Mouse (Mus musculus) liver, postnatal 0 days (tissue): Measurements from ENCODE around the gene Bcl7b. TPM values are rescaled to one million over a fixed set of nuclear protein-coding genes. Genes with fewer than 3 reads are reported as not detected.
A peak's percentile ranks its signal among the peaks of the same experiment; 100 is the strongest.

Source experiments
- ATAC-seq: fragments of 200-750 bp; cut with Nextera tagmentation; 2 replicates; pipeline ENCODE4 v1.8.0; 2017; ENCODE audit warnings: mild to moderate bottlenecking, moderate library complexity
- DNase-seq: peaks from one replicate; pipeline ENCODE4 v3.0.0-alpha.2; 2016
- H3K27ac ChIP-seq: fragments of 300-500 bp; sonication (generic); 2 replicates; pipeline ENCODE4 v1.5.1; 2014; ENCODE audit warnings: antibody characterized with exemption, moderate library complexity, mild to moderate bottlenecking, low read depth
- H3K27me3 ChIP-seq: fragments of 300-500 bp; sonication (generic); 2 replicates; pipeline ENCODE4 v1.6.1; 2014; ENCODE audit warnings: low read length, control low read depth, mixed read lengths; ENCODE audit not compliant: insufficient read depth
- H3K36me3 ChIP-seq: fragments of 300-500 bp; sonication (generic); replicated peaks from 2 replicates; pipeline ENCODE4 v1.6.1; 2014; ENCODE audit warnings: mild to moderate bottlenecking, control low read depth, low read length, moderate library complexity, mixed read lengths; ENCODE audit not compliant: insufficient read depth
- H3K4me1 ChIP-seq: fragments of 300-500 bp; sonication (generic); 2 replicates; pipeline ENCODE4 v1.6.1; 2014; ENCODE audit warnings: antibody characterized with exemption, mild to moderate bottlenecking, control low read depth; ENCODE audit not compliant: insufficient read depth
- H3K4me2 ChIP-seq: fragments of 300-500 bp; sonication (generic); 2 replicates; pipeline ENCODE4 v1.6.1; 2014; ENCODE audit warnings: low read depth, mild to moderate bottlenecking, low read length, moderate library complexity, mixed read lengths
- H3K4me3 ChIP-seq: fragments of 300-500 bp; sonication (generic); 2 replicates; pipeline ENCODE4 v1.5.1; 2014; ENCODE audit warnings: low read depth, low read length
- H3K9ac ChIP-seq: fragments of 300-500 bp; sonication (generic); replicated peaks from 2 replicates; pipeline ENCODE4 v1.6.1; 2014; ENCODE audit warnings: mild to moderate bottlenecking, moderate library complexity
- H3K9me3 ChIP-seq: fragments of 300-500 bp; sonication (generic); 2 replicates; pipeline ENCODE4 v1.6.1; 2016; ENCODE audit warnings: mild to moderate bottlenecking, control low read depth, low read length, mixed read lengths
- CTCF ChIP-seq: sonication (generic); IDR thresholded peaks from 2 replicates; pipeline ENCODE4 v1.5.1; 2016; ENCODE audit warnings: antibody characterized with exemption, low read depth
- EP300 ChIP-seq: IDR thresholded peaks from 2 replicates; pipeline ENCODE4 v1.6.1; 2016; ENCODE audit warnings: antibody characterized with exemption, low read depth, mild to moderate bottlenecking
- WGBS: fragments of 180-500 bp; shearing (Covaris S2); extraction: QIAGEN DNeasy Blood & Tissue Kit; methylation state at CpG from one replicate; pipeline ENCODE4 v1.1.7; 2014; ENCODE audit not compliant: insufficient replicate concordance; 5-methylcytosine and 5-hydroxymethylcytosine counted together
- polyA plus RNA-seq: library from polyadenylated mRNA; unstranded; fragments of >200 nt; fragmentation: Nextera tagmentation; extraction: Ambion mirVana; gene quantifications from 2 replicates; pipeline ENCODE4 v1.2.1, GENCODE M21; 2015

Bcl7b gene
- polyA plus RNA-seq, 1 experiment from 2014 or later = 32.6 TPM

- 48% methylated on average over 8 of the region's 8 CpGs for WGBS
- no peak overlapping the region for H3K9ac ChIP-seq
- DNase-seq = peak; percentile 61
- ATAC-seq = no peak
- no peak overlapping the region for H3K4me3 ChIP-seq
- H3K4me2 ChIP-seq = no peak overlapping the region
- no peaks in the 10 kb centered on the region for H3K27me3 ChIP-seq
- peak overlapping the region; percentile 24 for H3K27ac ChIP-seq
- H3K9me3 ChIP-seq = no peaks in the 10 kb centered on the region
- TF ChIP-seq EP300 = no peak
- 0 out of 2 replicates have a peak, but pooled peaks have one; percentile 31 for TF ChIP-seq CTCF
- peaks cover 11% of the 10 kb centered on the region for H3K4me1 ChIP-seq
- peaks cover 38% of the 10 kb centered on the region for H3K36me3 ChIP-seq
Observed at GRCm38 (mm10) chr5:135183131-135183861, 15.2 kb downstream of the Bcl7b start.

DNA sequence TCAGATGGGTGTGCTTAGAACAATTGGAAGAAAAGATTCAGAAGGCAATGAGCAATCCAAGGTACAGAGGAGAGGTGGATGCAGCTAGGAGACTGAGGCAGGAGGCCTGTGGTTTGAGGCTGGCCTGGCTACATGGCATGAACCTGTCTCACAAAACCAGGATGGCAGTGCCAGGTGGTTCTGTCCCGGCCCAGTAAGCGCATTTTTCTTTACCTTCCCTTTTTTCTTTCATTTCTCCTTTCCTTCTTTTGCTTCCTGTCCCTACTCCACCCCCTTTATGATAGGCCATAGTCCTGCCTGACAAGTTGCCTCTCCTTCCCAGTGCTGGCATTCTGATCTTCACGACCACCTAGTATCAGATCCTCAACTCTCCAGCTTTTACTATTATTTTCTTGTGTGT is 16.9 kb downstream of the Bcl7b start:
- no peaks in the 10 kb centered on the region for H3K27me3 ChIP-seq
- ATAC-seq = no peak
- DNase-seq = no peak
- H3K36me3 ChIP-seq = peaks cover 24% of the 10 kb centered on the region
- peaks cover 15% of the 10 kb centered on the region for H3K4me1 ChIP-seq
- no peak overlapping the region for H3K9ac ChIP-seq
- TF ChIP-seq EP300 = no peak
- TF ChIP-seq CTCF = no peak
- H3K27ac ChIP-seq = peak overlapping the region; percentile 60; the same call in 1 of the 2 replicates
- H3K9me3 ChIP-seq = no peaks in the 10 kb centered on the region
- H3K4me3 ChIP-seq = no peak overlapping the region
- H3K4me2 ChIP-seq = no peak overlapping the region
- 83% methylated on average over 3 of the region's 3 CpGs for WGBS

- ATAC-seq (no peak), DNase-seq (peak; percentile 51)
- WGBS = 35% methylated on average over 3 of the region's 3 CpGs
- H3K27me3 ChIP-seq = no peaks in the 10 kb centered on the region
- no peak overlapping the region for H3K9ac ChIP-seq
- H3K36me3 ChIP-seq = peaks cover 19% of the 10 kb centered on the region
- H3K4me3 ChIP-seq = no peak overlapping the region
- no peaks in the 10 kb centered on the region for H3K9me3 ChIP-seq
- H3K4me1 ChIP-seq = peaks cover 15% of the 10 kb centered on the region
- TF ChIP-seq CTCF (peak; percentile 64), EP300 (no peak)
- H3K27ac ChIP-seq = 0 out of 2 replicates have a peak overlapping the region, but pooled peaks have one; percentile 12
- no peak overlapping the region; the same call in 1 of the 2 replicates for H3K4me2 ChIP-seq
Observed at GRCm38 (mm10) chr5:135185596-135185995, 17.5 kb downstream of the Bcl7b start.

- TF ChIP-seq EP300 = no peak
- TF ChIP-seq CTCF = no peak
- H3K27me3 ChIP-seq = no peaks in the 10 kb centered on the region
- peak overlapping the region; percentile 96 for H3K27ac ChIP-seq
- peak overlapping the region; percentile 97 for H3K4me3 ChIP-seq
- H3K4me2 ChIP-seq = peak overlapping the region; percentile 83
- no peaks in the 10 kb centered on the region for H3K9me3 ChIP-seq
- peak overlapping the region; percentile 44 for H3K9ac ChIP-seq
- H3K36me3 ChIP-seq = peaks cover 12% of the 10 kb centered on the region
- no peak for ATAC-seq
- DNase-seq = no peak
- peaks cover 15% of the 10 kb centered on the region for H3K4me1 ChIP-seq
- WGBS = 15% methylated on average over 10 of the region's 10 CpGs
Observed at GRCm38 (mm10) chr5:135186231-135186620, 18.1 kb downstream of the Bcl7b start.

GRCm38 (mm10) chr5:135186621-135187348 is 18.7 kb downstream of the Bcl7b start, which contains the start of gene Baz1b:
Baz1b (plus strand) TSS chr5:135187264.
- H3K27ac ChIP-seq = peak within 1 kb of the TSS; percentile 96
- peak within 1 kb of the TSS; percentile 83 for H3K4me2 ChIP-seq
- no peaks in the 10 kb centered on the region for H3K9me3 ChIP-seq
- H3K4me1 ChIP-seq = peaks cover 15% of the 10 kb centered on the region
- H3K4me3 ChIP-seq = peak within 1 kb of the TSS; percentile 97
- DNase-seq (peak; percentile 97), ATAC-seq (peak; percentile 94)
- H3K9ac ChIP-seq = peak within 1 kb of the TSS; percentile 95
- H3K27me3 ChIP-seq = no peaks in the 10 kb centered on the region
- under 1% methylated on average over 48 of the region's 57 CpGs for WGBS
- TF ChIP-seq CTCF = peak; percentile 23; the same call in 1 of the 2 replicates
- peak; percentile 35; the same call in 1 of the 2 replicates for TF ChIP-seq EP300
- peaks cover 7% of the 10 kb centered on the region; the same call in 1 of the 2 replicates for H3K36me3 ChIP-seq
